Mouse (Mus musculus): ENCODE data around the gene Mtmr12.

Gene Mtmr12

GRCm38 (mm10) chr15:12319889-12320288 is 115.1 kb downstream of the Mtmr12 start:
- in situ Hi-C loops (cut with MboI, MseI), result loop anchor here (10.0 kb wide), 1 partner anchor 115 kb away; the partner anchor contains the start of gene Mtmr12

DNA sequence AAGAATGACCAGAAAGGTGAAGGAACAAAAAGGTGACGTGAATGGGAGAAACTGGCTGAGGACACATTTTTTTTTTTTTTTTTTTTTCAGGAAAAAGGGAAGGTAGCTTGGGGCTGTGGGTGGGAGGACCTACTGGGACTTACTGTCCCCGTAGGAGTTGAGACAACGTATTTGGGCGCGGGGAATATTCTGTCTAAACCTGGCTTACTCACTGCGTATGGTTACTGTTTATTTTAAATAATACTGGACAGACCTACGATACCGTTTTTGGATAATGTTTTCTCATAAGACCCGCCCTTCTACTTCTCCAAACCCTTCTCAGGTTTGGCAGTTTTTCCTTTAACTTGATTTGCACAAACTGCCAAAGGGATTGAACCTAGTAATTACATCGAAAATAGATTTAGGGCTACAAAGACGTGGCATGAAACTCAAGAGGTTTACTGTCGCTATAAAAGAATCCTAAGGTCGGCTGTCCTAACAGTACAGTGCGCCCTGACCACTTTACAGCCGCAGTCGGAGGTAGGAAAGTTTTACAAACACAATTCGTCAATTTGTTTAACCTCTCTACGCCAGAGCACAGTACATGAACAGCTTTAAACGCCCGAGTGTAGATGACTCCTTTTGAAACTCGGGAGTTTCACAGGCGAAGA is 115.7 kb downstream of the Mtmr12 start:
- in situ Hi-C loops (cut with MboI, MseI), result loop anchor here (10.0 kb wide), 1 partner anchor 116 kb away; the partner anchor contains the start of gene Mtmr12

DNA sequence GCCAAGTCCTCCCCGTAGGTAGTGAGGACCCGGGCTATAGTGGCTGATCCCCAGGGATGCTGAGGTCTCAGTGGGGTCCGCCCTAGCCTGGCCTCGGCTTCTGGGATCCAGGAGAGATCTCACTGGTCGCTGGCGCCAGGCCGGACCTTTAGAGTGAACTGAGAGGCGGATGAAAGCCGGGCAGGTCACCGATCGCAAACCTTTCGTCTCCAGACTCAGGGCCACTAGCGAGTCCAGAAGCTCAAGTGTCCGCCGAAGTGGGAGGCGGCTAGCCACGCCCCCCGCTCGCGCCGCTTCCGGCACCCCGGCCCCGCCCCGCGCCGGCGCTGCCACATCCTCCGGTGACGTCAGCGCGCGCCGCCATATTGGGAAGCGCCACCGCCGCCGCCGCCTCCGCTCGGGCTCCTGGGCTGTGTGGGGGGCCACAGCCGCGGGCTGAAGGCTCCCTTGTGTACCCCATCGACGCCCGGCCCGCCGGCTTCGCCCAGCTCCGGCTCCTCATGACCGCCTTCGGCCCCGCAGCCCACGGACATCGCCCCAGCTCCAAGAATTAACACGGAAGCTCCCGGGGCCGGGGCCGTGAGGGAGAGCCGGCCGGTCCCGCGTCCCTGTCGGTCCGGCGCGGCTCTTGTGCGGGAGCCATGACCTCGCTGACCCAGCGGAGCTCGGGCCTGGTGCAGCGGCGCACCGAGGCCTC is 116.4 kb downstream of the Mtmr12 start, which contains the start of gene Golph3:
TSS of gene Golph3 (plus strand) at position 360 of the 697 bp plus-strand sequence.
- in situ Hi-C loops (cut with MboI, MseI), result loop anchor here (10.0 kb wide), 1 partner anchor 116 kb away; the partner anchor contains the start of gene Mtmr12

DNA sequence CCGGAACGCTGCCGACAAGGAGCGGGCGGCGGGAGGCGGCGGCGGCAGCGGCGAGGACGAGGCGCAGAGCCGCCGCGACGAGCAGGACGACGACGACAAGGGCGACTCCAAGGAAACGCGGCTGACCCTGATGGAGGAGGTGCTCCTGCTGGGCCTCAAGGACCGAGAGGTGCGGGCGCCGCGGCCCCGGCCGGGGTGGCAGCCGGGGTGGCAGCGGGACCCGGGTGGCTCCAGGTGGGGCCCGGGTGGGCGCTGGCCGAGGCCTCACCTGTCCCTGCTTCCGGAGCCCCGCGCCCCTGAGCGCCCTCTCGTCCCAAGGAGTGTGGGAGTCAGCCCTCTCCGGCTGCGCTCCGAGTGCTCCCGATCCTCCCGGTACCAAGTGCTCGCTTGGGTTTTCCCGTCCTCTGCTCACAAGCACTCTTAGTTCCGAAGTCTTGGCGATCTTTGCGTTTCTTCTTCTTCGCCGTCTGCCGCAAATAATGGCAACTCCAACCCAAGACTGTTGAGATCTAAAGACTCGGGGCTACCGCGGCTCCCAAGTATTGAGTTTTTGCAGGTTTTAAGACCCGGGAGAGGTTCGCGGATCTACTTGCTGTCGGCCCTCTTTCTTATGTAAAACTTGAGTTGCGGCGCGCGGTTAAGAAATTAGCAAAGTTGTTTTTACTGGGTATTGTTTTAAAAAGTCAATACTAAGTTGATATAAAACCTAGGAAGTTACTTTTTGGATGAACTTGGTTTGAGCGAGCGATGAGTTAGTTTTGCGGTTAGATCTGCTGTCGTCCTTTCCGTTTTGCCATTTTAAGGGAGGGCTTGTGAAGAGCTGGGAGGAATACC is 117.2 kb downstream of the Mtmr12 start, which contains the start of gene 1810049J17Rik:
TSS of gene 1810049J17Rik (minus strand) at position 112 of the 834 bp plus-strand sequence.
- in situ Hi-C loops (cut with MboI, MseI), result loop anchor here (10.0 kb wide), 1 partner anchor 117 kb away; the partner anchor contains the start of gene Mtmr12

GRCm38 (mm10) chr15:12322676-12323402 is 118.0 kb downstream of the Mtmr12 start:
- in situ Hi-C loops (cut with MboI, MseI), result loop anchor here (10.0 kb wide), 1 partner anchor 118 kb away; the partner anchor contains the start of gene Mtmr12
